Mouse (Mus musculus) liver, adult 2 months (tissue): ENCODE measurements around the gene Atn1. TPM values are rescaled to one million over a fixed set of nuclear protein-coding genes. Genes with fewer than 3 reads are reported as not detected.

Experiments
- DNase-seq: peaks from one replicate; pipeline ENCODE4 v3.0.0-alpha.2; 2011; ENCODE audit warnings: low read depth, low spot score; ENCODE audit errors: extremely low read depth
- H3K27ac ChIP-seq: fragments of 200-500 bp; replicated peaks from 2 replicates; pipeline ENCODE4 v1.5.1; 2012; ENCODE audit warnings: low read depth, mild to moderate bottlenecking, control low read depth, inconsistent platforms, low read length; ENCODE audit not compliant: insufficient read depth
- H3K27me3 ChIP-seq: fragments of 200-500 bp; 2 replicates; pipeline ENCODE4 v1.6.1; 2012; ENCODE audit warnings: mild to moderate bottlenecking, moderate library complexity, low read length, inconsistent platforms; ENCODE audit not compliant: control insufficient read depth, insufficient read depth
- H3K36me3 ChIP-seq: fragments of 200-500 bp; 2 replicates; pipeline ENCODE4 v1.6.1; 2012; ENCODE audit warnings: low read length, inconsistent platforms; ENCODE audit not compliant: control insufficient read depth, insufficient read depth
- H3K4me1 ChIP-seq: fragments of 200-500 bp; 2 replicates; pipeline ENCODE4 v1.6.1; 2011; ENCODE audit warnings: low read length; ENCODE audit not compliant: control insufficient read depth, insufficient read depth
- H3K4me3 ChIP-seq: fragments of 200-500 bp; 2 replicates; pipeline ENCODE4 v1.5.1; 2011; ENCODE audit warnings: low read depth, mild to moderate bottlenecking, control low read depth, low read length, moderate library complexity; ENCODE audit not compliant: insufficient read depth
- H3K79me2 ChIP-seq: fragments of 200-500 bp; 2 replicates; pipeline ENCODE4 v1.6.1; 2012; ENCODE audit warnings: inconsistent platforms, mild to moderate bottlenecking, low read length, moderate library complexity; ENCODE audit not compliant: control insufficient read depth, insufficient read depth
- H3K9ac ChIP-seq: fragments of 200-500 bp; 2 replicates; pipeline ENCODE4 v1.6.1; 2012; ENCODE audit warnings: low read depth, mild to moderate bottlenecking, control low read depth, inconsistent platforms, low read length
- CTCF ChIP-seq: fragments of 200-500 bp; IDR thresholded peaks from 2 replicates; pipeline ENCODE4 v1.5.1; 2011; ENCODE audit warnings: low read depth, low read length, control low read depth
- POLR2A ChIP-seq: fragments of 200-500 bp; IDR thresholded peaks from 2 replicates; pipeline ENCODE4 v1.6.1; 2011; ENCODE audit warnings: low read length, control low read depth; ENCODE audit not compliant: insufficient read depth; ENCODE audit errors: extremely low read depth
- WGBS: fragments of 180-500 bp; shearing (Covaris S2); methylation state at CpG from one replicate; pipeline ENCODE4 v1.1.7; 2018; 5-methylcytosine and 5-hydroxymethylcytosine counted together
- polyA plus RNA-seq: library from polyadenylated mRNA; depleted of rRNA; stranded (reverse); fragments of >200 nt; gene quantifications from 2 replicates; pipeline ENCODE4 v1.2.3, GENCODE M21; 2012
- total RNA-seq: library from RNA; depleted of rRNA; stranded (reverse); fragments of >200 nt; gene quantifications from 2 replicates; pipeline ENCODE4 v1.2.3, GENCODE M21; 2014

Gene Atn1
- total and polyA plus RNA-seq, 2 experiments, result 1.4 to 10.9 TPM

DNA sequence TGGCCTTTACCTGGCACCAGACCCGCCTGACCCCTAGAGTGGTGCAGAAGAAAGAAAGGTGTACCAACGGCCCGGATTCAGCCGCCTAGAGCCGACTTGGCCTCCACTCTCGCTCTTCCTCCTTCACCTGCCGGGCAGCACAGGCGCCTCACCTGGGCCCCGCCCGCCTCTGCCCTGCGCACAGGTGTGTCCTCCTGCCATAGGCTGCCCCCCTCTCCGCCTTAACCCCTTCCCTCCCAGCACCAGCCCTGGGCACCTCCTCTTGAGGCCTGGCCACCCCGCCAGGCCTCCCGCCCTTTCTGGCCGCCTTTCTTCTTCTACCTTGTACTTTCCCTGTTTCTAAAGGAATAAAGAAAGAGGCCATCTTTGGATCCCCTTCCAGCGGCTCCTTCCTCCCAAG is 37.6 kb downstream of the Atn1 start:
- 78% methylated on average over 13 of the region's 16 CpGs for WGBS
- H3K27me3 ChIP-seq, result no peaks in the 10 kb centered on the region
- DNase-seq, result no peak
- H3K4me1 ChIP-seq, result peaks cover 13% of the 10 kb centered on the region
- no peak for TF ChIP-seq POLR2A
- TF ChIP-seq CTCF, result no peak
- H3K4me3 ChIP-seq, result no peak overlapping the region
- no peak overlapping the region for H3K9ac ChIP-seq
- peaks cover 15% of the 10 kb centered on the region for H3K36me3 ChIP-seq
- no peak overlapping the region for H3K27ac ChIP-seq
- peaks cover 5% of the 10 kb centered on the region; the same call in 1 of the 2 replicates for H3K79me2 ChIP-seq

DNA sequence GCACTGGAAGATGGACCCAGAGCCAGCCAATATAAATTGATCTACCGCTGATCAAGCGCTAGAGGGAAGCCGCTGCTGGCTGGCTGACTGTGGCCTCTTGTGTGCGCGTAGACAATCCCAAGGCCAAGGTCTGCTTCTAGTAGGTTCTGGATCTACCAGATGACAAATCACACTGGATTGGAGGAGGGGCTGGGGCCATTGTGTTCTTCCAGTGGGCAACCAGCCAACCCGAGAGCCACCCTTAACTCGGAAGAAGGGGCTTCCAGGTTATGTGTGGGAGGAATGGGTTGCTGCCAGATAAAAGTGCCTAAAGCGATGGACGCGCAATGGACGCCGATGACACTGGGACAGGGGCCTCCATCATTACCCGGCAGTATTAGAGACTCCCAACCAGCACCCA is 38.4 kb downstream of the Atn1 start:
- H3K79me2 ChIP-seq, result peaks cover 10% of the 10 kb centered on the region; the same call in 1 of the 2 replicates
- H3K9ac ChIP-seq, result no peak overlapping the region
- 60% methylated on average over 13 of the region's 13 CpGs for WGBS
- no peaks in the 10 kb centered on the region for H3K27me3 ChIP-seq
- DNase-seq, result no peak
- H3K36me3 ChIP-seq, result peaks cover 15% of the 10 kb centered on the region
- TF ChIP-seq CTCF (no peak), POLR2A (no peak)
- H3K4me1 ChIP-seq, result peaks cover 16% of the 10 kb centered on the region
- no peak overlapping the region for H3K27ac ChIP-seq
- no peak overlapping the region for H3K4me3 ChIP-seq

DNA sequence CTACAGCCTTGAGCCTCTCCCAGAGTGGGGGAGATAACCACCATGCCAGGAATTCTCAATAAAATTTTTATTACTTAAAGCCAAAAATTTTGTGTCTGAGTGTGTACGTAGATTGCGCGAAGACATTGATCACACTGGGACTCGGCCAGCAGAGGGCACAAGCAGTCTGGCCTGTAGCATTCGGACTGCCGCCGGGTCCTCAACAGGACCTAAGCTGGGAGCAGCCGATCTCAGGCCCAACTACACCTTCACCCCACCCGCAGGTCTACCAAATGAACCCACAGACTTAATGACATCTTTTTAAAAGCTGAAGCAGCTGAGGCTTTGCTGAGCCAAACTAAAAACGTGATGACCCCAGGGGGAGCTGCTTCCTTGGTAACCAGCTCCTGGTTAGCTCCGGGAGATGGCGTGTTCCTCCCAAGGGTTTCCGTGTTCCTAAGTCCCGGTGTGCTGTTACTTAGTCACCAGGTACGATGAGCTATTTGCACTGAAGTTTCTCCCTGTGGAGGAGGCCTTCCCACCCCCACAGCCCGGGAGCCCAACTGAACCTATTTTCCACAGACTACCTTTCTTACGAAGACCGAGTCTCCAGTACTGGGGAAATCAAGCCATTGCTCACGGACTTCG is 39.3 kb downstream of the Atn1 start:
- H3K4me1 ChIP-seq, result peaks cover 16% of the 10 kb centered on the region
- TF ChIP-seq CTCF, result peak; percentile 88
- no peak for TF ChIP-seq POLR2A
- DNase-seq, result peak; percentile 49
- peaks cover 15% of the 10 kb centered on the region for H3K36me3 ChIP-seq
- no peak overlapping the region for H3K27ac ChIP-seq
- no peaks in the 10 kb centered on the region for H3K27me3 ChIP-seq
- H3K9ac ChIP-seq, result no peak overlapping the region
- H3K79me2 ChIP-seq, result peaks cover 17% of the 10 kb centered on the region; the same call in 1 of the 2 replicates
- WGBS, result 60% methylated on average over 20 of the region's 20 CpGs
- no peak overlapping the region for H3K4me3 ChIP-seq

DNA sequence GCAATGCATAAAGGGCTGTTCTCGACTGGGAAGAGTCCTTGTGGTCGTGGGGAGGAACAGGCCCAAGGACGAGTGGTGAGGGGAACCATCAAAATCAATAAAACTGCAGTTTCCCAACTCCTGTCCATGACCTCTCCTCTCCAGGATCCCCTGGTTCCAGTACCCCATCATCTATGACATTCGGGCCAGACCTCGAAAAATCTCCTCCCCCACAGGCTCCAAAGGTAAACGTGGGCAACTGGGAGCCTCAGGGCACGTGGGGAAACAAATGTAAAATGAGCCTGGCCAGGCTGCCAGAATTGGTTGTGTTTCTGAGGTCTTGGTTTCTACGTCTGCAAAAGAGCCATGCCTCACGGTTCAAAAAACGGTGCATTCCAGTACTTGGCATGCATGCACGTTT is 43.4 kb downstream of the Atn1 start:
- 3% methylated on average over 11 of the region's 11 CpGs for WGBS
- H3K36me3 ChIP-seq, result peaks cover 15% of the 10 kb centered on the region
- no peak for TF ChIP-seq CTCF
- TF ChIP-seq POLR2A, result no peak
- H3K4me1 ChIP-seq, result peaks cover 19% of the 10 kb centered on the region
- H3K4me3 ChIP-seq, result peak overlapping the region; percentile 86
- H3K27ac ChIP-seq, result peak overlapping the region; percentile 89
- no peaks in the 10 kb centered on the region for H3K27me3 ChIP-seq
- peak overlapping the region; percentile 91 for H3K9ac ChIP-seq
- peak; percentile 67 for DNase-seq
- H3K79me2 ChIP-seq, result peaks cover 35% of the 10 kb centered on the region; the same call in 1 of the 2 replicates

DNA sequence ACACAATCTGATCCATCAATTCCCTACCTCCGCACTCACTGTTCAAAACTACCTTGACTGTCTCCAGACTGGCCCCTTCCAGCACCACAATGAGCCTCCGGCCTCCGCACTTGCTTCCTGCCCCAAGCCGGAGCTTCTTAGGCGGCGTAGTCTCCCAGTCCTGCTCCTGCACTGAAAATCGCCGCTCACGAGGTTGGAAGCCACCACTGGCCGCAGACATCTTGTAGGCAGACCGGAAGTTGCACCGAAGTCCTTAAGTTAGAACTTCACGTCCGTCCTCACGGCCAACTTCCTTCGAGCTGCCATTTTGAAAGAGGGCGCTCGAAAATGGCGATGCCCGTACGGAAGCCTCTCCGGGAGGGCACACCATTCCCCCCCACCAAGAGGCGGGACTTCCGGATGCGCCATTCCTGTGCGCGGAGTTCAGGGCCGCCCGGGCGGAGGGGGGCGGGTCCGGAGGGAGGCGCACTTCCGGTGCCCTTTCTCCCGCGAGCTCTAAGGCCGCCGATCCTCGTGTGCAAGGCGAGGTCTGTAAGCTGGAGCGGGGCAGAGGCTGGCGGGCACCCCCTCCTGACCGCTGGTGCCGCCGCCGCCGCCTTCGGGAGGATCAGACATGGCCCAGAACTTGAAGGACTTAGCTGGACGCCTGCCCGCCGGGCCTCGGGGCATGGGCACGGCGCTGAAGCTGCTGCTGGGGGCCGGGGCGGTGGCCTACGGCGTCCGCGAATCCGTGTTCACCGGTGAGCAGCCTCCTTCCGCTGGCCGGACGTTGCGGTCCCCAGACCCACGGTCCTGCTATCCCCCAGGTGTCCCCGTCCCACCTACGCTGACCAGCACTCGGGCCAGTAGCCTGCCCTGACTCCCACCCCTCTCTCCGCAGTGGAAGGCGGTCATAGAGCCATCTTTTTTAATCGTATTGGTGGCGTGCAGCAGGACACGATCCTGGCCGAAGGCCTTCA is 44.2 kb downstream of the Atn1 start, which contains the start of the genes Emg1 and Phb2:
Gene Emg1 (minus strand): TSS at position 355 of the 959 bp plus-strand sequence.
Gene Phb2 (plus strand): TSS at position 513 of the 959 bp plus-strand sequence.
- peak within 1 kb of the TSS; percentile 89 for H3K27ac ChIP-seq
- H3K4me1 ChIP-seq, result peaks cover 20% of the 10 kb centered on the region
- peaks cover 15% of the 10 kb centered on the region for H3K36me3 ChIP-seq
- WGBS, result under 1% methylated on average over 76 of the region's 76 CpGs
- DNase-seq, result peak; percentile 91
- TF ChIP-seq CTCF (no peak), POLR2A (peak; percentile 56)
- peaks cover 38% of the 10 kb centered on the region; the same call in 1 of the 2 replicates for H3K79me2 ChIP-seq
- H3K27me3 ChIP-seq, result no peaks in the 10 kb centered on the region
- H3K4me3 ChIP-seq, result peak within 1 kb of the TSS; percentile 99
- H3K9ac ChIP-seq, result peak within 1 kb of the TSS; percentile 93
